Mouse (Mus musculus): ENCODE results near the gene Slc35a1. TPM values are rescaled to one million over a fixed set of nuclear protein-coding genes. Genes with fewer than 3 reads are reported as not detected.

Slc35a1 gene
- polyA plus RNA-seq, 1 experiment = 27.0 TPM

- no peak for DNase-seq (ENCODE audit: low read depth)
- TF ChIP-seq CTCF (IDR thresholded peaks at IDR 0.05; ENCODE audit: borderline replicate concordance, extremely low read depth, insufficient read depth, insufficient read length) (no peak), POLR2A (IDR thresholded peaks at IDR 0.05; ENCODE audit: borderline replicate concordance, extremely low read depth, insufficient read depth, insufficient read length, poor library complexity, severe bottlenecking) (no peak)
Observed at GRCm38 (mm10) chr4:34613571-34614145, 73.6 kb downstream of the Slc35a1 start.

Other genes starting within 250 kb of the Slc35a1 start
- gene Akirin2, start 136.5 kb downstream of the Slc35a1 start, polyA plus RNA-seq (2012; rRNA removed) = 139 and 159 TPM in 2 replicates
- gene Orc3, start 72.5 kb downstream of the Slc35a1 start, polyA plus RNA-seq (2012; rRNA removed) = 58.8 and 62.7 TPM in 2 replicates
- 27.3 and 36.0 TPM in 2 replicates for gene Rars2, start 72.5 kb downstream of the Slc35a1 start, polyA plus RNA-seq (2012; rRNA removed)
- 1.6 and 2.8 TPM in 2 replicates for gene Cfap206, start 42.8 kb upstream of the Slc35a1 start, polyA plus RNA-seq (2012; rRNA removed)
- not detected in 2 replicates for gene Gm136, start 68.8 kb upstream of the Slc35a1 start, polyA plus RNA-seq (2012; rRNA removed)
- gene Smim8, start 91.0 kb upstream of the Slc35a1 start, polyA plus RNA-seq (2012; rRNA removed) = 19.8 and 22.8 TPM in 2 replicates
- gene Zfp292, start 195.5 kb upstream of the Slc35a1 start, polyA plus RNA-seq (2012; rRNA removed) = 16.2 and 23.1 TPM in 2 replicates
- gene Cga, start 206.3 kb upstream of the Slc35a1 start, polyA plus RNA-seq (2012; rRNA removed) = 0.11 TPM in 1 of 2 replicates, not detected in the other